Mouse (Mus musculus): ENCODE measurements around the gene Gm10665.
"Not testable (repeated sequence)": the region's sequence is repeated elsewhere in the genome, so short reads cannot be mapped to it uniquely, and the experiment has no call there.

Gene Gm10665

GRCm38 (mm10) chr7:22463975-22464374, at the start of gene Gm10665:
Gm10665 (minus strand) TSS chr7:22464075.
- not testable (repeated sequence) for DNase-seq

- not testable (repeated sequence) for DNase-seq
These were observed 35.7 kb upstream of the Gm10665 start, which contains the start of gene Vmn1r151 for GRCm38 (mm10) chr7:22499578-22499977. Vmn1r151 (minus strand) TSS chr7:22499678.

GRCm38 (mm10) chr7:22438129-22438528, 25.7 kb downstream of the Gm10665 start, which contains the start of gene Vmn1r149:
Vmn1r149 (minus strand) TSS chr7:22438229.
- not testable (repeated sequence) for DNase-seq

- not testable (repeated sequence) for DNase-seq
These were observed 50.6 kb downstream of the Gm10665 start, which contains the start of gene Vmn1r148 for GRCm38 (mm10) chr7:22413283-22413682. Vmn1r148 (plus strand) TSS chr7:22413583.

All from lung, adult 18-20 months (tissue).